Mouse (Mus musculus): ENCODE data around the gene Dtd1. TPM values are rescaled to one million over a fixed set of nuclear protein-coding genes. Genes with fewer than 3 reads are reported as not detected.

Gene Dtd1
- polyA plus RNA-seq, 1 experiment from 2014 or later, result 39.9 TPM

DNA sequence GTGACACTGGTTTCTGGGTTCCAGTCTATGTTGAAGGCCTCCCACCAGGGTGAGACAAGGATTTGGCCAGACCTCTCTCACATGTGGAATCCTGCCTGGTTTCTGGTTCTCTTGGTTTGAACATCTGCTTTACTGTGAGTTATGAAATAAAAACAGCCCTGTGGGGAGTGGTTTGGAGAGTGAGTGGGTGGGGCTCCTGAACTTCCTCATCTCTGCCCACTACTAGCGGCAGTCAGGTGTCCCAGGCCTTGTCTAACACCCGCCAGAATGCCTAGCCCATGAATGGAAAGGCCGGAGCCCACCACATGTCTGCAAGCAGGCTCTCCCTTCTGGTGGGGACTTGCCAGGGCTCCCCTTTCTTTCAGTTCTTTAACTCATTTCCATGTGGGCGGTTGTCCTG lies 42.3 kb downstream of the Dtd1 start:
- no peaks in the 10 kb centered on the region for H3K27me3 ChIP-seq (ENCODE audit: insufficient read depth, low read length)
- H3K36me3 ChIP-seq (ENCODE audit: insufficient read depth), result no peaks in the 10 kb centered on the region
- no peaks in the 10 kb centered on the region for H3K9me3 ChIP-seq (ENCODE audit: low read depth, low read length)
- H3K4me3 ChIP-seq (ENCODE audit: low read depth, low read length), result no peak overlapping the region
- no peak overlapping the region for H3K4me2 ChIP-seq
- H3K4me1 ChIP-seq (ENCODE audit: insufficient read depth), result no peaks in the 10 kb centered on the region
- peak; percentile 24; the same call in 1 of the 2 replicates for ATAC-seq (ENCODE audit: insufficient read depth)
- DNase-seq, result no peak
- 79% methylated on average over 4 of the region's 4 CpGs for WGBS
- no peak overlapping the region for H3K27ac ChIP-seq (ENCODE audit: low read depth)
- no peak overlapping the region for H3K9ac ChIP-seq
- no peak for TF ChIP-seq CTCF (IDR thresholded peaks at IDR 0.05; ENCODE audit: low read depth)

DNA sequence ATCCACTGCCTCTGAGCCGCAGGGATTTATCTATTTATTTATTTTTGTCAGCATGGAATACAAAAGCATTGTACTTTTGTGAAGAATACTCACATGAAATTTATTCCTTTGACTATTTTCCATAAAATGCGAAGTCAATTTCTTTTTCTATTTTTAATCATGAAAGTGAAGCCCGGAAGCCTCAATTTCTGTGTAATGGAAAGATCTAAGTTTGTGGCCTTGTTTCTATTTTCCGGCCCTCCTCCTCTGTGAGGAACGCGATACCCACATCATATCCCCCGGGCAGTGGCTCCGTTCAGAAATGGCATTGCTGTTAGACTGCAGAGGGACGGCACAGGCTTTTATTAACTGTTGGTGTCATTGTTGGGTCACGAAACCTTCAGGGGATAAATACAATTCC lies 46.7 kb downstream of the Dtd1 start:
- ATAC-seq (ENCODE audit: insufficient read depth) (no peak), DNase-seq (no peak)
- no peaks in the 10 kb centered on the region for H3K27me3 ChIP-seq (ENCODE audit: insufficient read depth, low read length)
- H3K9ac ChIP-seq, result no peak overlapping the region
- TF ChIP-seq CTCF (IDR thresholded peaks at IDR 0.05; ENCODE audit: low read depth), result no peak
- H3K27ac ChIP-seq (ENCODE audit: low read depth), result no peak overlapping the region
- H3K4me1 ChIP-seq (ENCODE audit: insufficient read depth), result no peaks in the 10 kb centered on the region
- no peak overlapping the region for H3K4me3 ChIP-seq (ENCODE audit: low read depth, low read length)
- no peak overlapping the region for H3K4me2 ChIP-seq
- 81% methylated on average over 10 of the region's 10 CpGs for WGBS
- H3K36me3 ChIP-seq (ENCODE audit: insufficient read depth), result no peaks in the 10 kb centered on the region
- no peaks in the 10 kb centered on the region for H3K9me3 ChIP-seq (ENCODE audit: low read depth, low read length)

DNA sequence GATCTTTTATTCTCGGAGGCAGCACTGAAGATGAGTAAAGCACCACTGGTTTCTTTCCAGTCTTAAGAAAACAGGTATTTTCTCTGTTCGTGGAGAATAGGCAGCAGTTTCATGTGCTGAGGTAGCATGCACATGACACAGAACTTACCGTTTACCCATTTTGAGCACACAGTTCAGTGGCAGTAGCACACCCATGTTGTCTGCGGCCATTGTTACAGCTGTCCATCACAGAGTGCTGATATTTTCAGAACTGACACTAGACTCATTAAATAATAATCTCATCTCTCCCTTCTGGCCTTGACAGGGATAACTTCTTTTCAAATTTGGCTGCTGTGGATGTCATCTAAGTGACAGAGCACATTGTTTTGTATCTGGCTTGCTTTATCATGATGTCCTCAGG lies 47.5 kb downstream of the Dtd1 start:
- Histone ChIP-seq H3K27ac (ENCODE audit: low read depth) (no peak overlapping the region), H3K9ac (no peak overlapping the region), H3K4me3 (ENCODE audit: low read depth, low read length) (no peak overlapping the region), H3K9me3 (ENCODE audit: low read depth, low read length) (no peaks in the 10 kb centered on the region), H3K36me3 (ENCODE audit: insufficient read depth) (no peaks in the 10 kb centered on the region), H3K4me1 (ENCODE audit: insufficient read depth) (no peaks in the 10 kb centered on the region), H3K4me2 (no peak overlapping the region), H3K27me3 (ENCODE audit: insufficient read depth, low read length) (no peaks in the 10 kb centered on the region)
- no peak for TF ChIP-seq CTCF (IDR thresholded peaks at IDR 0.05; ENCODE audit: low read depth)
- ATAC-seq (ENCODE audit: insufficient read depth) (no peak), DNase-seq (no peak)
- WGBS, result 87% methylated on average over 4 of the region's 4 CpGs

DNA sequence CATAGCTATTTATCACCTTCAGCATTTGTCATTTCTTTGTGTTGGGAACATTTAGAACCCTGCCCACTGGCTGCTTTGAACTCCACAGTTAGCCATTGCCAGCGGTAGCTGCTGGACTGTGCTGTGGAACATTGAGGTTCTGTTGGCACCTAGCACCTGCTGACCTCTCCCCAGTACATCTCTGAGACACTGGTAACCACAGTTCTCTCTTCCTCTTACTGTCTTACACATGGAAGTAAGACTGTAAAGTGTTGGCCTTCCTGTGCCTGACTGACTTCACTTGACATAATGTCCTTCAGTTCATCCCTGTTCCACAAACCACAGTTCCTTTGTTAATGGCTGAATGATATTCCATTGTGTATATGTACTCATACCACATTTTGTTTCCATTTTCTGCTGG lies 50.3 kb downstream of the Dtd1 start:
- H3K9ac ChIP-seq, result no peak overlapping the region
- H3K27ac ChIP-seq (ENCODE audit: low read depth), result no peak overlapping the region
- TF ChIP-seq CTCF (IDR thresholded peaks at IDR 0.05; ENCODE audit: low read depth), result no peak
- WGBS, result 90% methylated on average over 1 of the region's 1 CpGs
- ATAC-seq (ENCODE audit: insufficient read depth) (no peak), DNase-seq (no peak)
- no peaks in the 10 kb centered on the region for H3K36me3 ChIP-seq (ENCODE audit: insufficient read depth)
- H3K27me3 ChIP-seq (ENCODE audit: insufficient read depth, low read length), result no peaks in the 10 kb centered on the region
- no peak overlapping the region for H3K4me3 ChIP-seq (ENCODE audit: low read depth, low read length)
- H3K9me3 ChIP-seq (ENCODE audit: low read depth, low read length), result no peaks in the 10 kb centered on the region
- H3K4me1 ChIP-seq (ENCODE audit: insufficient read depth), result no peaks in the 10 kb centered on the region
- no peak overlapping the region for H3K4me2 ChIP-seq

DNA sequence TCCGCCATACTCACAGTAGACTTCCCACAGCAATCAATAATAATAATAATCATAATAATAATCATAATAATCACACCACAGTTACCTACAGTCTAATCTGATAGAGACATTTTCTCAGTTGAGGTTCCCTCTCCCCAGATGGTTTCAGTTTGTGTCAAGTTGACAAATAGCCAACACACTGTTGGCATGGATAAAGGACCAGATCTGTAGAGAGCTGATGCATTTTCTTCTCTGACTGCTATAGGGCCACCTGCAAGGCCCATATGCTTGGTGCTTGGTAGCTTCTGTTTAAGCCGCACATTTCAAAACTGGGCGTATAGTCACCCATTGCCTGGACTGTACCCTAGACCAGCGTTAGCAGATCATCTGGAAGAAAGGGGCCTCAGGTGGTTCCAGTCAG lies 53.1 kb downstream of the Dtd1 start:
- Histone ChIP-seq H3K4me1 (ENCODE audit: insufficient read depth) (no peaks in the 10 kb centered on the region), H3K9ac (no peak overlapping the region), H3K4me2 (no peak overlapping the region), H3K36me3 (ENCODE audit: insufficient read depth) (no peaks in the 10 kb centered on the region), H3K27ac (ENCODE audit: low read depth) (no peak overlapping the region), H3K27me3 (ENCODE audit: insufficient read depth, low read length) (no peaks in the 10 kb centered on the region), H3K4me3 (ENCODE audit: low read depth, low read length) (no peak overlapping the region), H3K9me3 (ENCODE audit: low read depth, low read length) (no peaks in the 10 kb centered on the region)
- ATAC-seq (ENCODE audit: insufficient read depth), result no peak
- WGBS, result 94% methylated on average over 4 of the region's 4 CpGs
- no peak for TF ChIP-seq CTCF (IDR thresholded peaks at IDR 0.05; ENCODE audit: low read depth)
- DNase-seq, result no peak

DNA sequence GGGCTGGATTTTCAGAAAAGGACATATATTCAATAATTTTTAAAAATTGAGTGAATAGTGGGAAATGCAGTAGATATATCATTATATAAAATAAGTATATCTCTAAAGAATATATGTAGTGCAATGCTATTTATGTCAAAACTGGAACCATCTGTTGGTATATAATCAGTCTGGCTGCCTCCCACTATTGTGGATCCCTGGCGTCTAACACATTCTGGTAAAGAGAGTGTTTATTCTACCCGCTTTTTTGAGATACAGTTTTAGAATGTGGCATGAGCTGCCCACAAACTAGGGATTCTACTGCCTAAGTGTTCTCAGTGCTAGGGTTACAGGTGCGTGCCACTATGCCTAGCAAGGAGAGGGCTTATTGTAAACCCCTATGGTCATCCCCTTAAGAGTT lies 55.6 kb downstream of the Dtd1 start:
- DNase-seq (no peak), ATAC-seq (ENCODE audit: insufficient read depth) (no peak)
- Histone ChIP-seq H3K9ac (no peak overlapping the region), H3K27me3 (ENCODE audit: insufficient read depth, low read length) (no peaks in the 10 kb centered on the region), H3K27ac (ENCODE audit: low read depth) (no peak overlapping the region), H3K4me3 (ENCODE audit: low read depth, low read length) (no peak overlapping the region), H3K4me2 (no peak overlapping the region), H3K9me3 (ENCODE audit: low read depth, low read length) (no peaks in the 10 kb centered on the region), H3K36me3 (ENCODE audit: insufficient read depth) (no peaks in the 10 kb centered on the region), H3K4me1 (ENCODE audit: insufficient read depth) (no peaks in the 10 kb centered on the region)
- 76% methylated on average over 3 of the region's 3 CpGs for WGBS
- TF ChIP-seq CTCF (IDR thresholded peaks at IDR 0.05; ENCODE audit: low read depth), result no peak

DNA sequence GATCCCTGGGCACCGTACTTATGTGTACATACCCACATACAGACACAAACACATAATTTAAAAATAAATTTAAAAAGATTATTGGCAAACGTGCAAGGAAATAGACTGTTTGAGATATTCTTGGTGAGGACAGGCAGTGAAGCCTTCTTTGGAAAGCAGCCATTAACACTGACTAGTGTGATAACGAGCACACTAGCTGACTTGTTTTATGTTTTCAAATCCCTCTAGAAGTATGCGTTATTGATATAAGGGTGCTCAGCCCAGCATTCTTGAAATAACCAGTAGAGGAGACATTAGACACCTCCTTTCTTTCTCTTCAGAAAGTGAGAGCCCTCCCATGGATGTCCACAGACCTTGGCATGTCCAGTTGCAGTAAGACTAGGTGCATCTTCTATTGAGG lies 68.8 kb downstream of the Dtd1 start:
- WGBS, result 73% methylated on average over 4 of the region's 4 CpGs
- TF ChIP-seq CTCF (IDR thresholded peaks at IDR 0.05; ENCODE audit: low read depth), result no peak
- H3K4me1 ChIP-seq (ENCODE audit: insufficient read depth), result no peaks in the 10 kb centered on the region
- no peaks in the 10 kb centered on the region for H3K27me3 ChIP-seq (ENCODE audit: insufficient read depth, low read length)
- H3K27ac ChIP-seq (ENCODE audit: low read depth), result no peak overlapping the region
- no peak overlapping the region for H3K4me3 ChIP-seq (ENCODE audit: low read depth, low read length)
- ATAC-seq (ENCODE audit: insufficient read depth) (no peak), DNase-seq (no peak)
- H3K36me3 ChIP-seq (ENCODE audit: insufficient read depth), result no peaks in the 10 kb centered on the region
- no peak overlapping the region for H3K4me2 ChIP-seq
- no peaks in the 10 kb centered on the region for H3K9me3 ChIP-seq (ENCODE audit: low read depth, low read length)
- no peak overlapping the region for H3K9ac ChIP-seq

DNA sequence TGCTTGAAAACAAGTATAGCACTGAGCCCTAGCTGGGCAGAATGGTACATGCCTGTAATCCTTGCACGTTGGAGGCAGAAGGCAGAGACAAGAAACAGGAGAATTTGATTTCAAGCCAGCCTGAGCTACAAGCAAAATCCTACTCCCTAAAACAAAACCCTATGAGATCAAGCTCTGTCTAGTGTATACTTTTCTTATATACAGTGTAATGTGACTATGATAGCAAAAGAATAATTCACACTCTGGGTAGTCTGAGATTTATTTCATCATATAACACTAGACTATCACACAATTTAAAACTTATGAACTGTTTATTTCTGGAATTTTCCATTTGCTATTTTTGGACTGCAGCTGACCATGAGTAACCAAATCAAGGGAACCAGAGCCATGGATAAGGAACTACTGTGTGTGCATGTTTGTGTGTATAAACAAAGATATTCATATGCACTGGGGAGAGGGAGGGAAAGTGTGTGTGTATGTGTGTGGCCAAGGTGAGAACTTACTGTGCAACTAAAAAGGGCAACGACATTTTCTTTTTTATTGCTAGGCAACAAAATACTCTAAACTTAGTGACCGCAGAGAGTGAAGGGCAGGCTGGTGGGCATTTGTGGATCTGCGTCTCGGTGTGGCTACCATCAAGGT lies 70.7 kb downstream of the Dtd1 start:
- Histone ChIP-seq H3K27ac (ENCODE audit: low read depth) (no peak overlapping the region), H3K4me1 (ENCODE audit: insufficient read depth) (no peaks in the 10 kb centered on the region), H3K4me3 (ENCODE audit: low read depth, low read length) (no peak overlapping the region), H3K9ac (no peak overlapping the region), H3K9me3 (ENCODE audit: low read depth, low read length) (no peaks in the 10 kb centered on the region), H3K36me3 (ENCODE audit: insufficient read depth) (no peaks in the 10 kb centered on the region), H3K4me2 (no peak overlapping the region), H3K27me3 (ENCODE audit: insufficient read depth, low read length) (no peaks in the 10 kb centered on the region)
- DNase-seq, result no peak
- TF ChIP-seq CTCF (IDR thresholded peaks at IDR 0.05; ENCODE audit: low read depth), result no peak
- ATAC-seq (ENCODE audit: insufficient read depth), result no peak
- WGBS, result 83% methylated on average over 5 of the region's 5 CpGs

Data from lung, embryonic 14.5 days (tissue).